Mouse (Mus musculus) right cerebral cortex, adult 2 months (tissue): ENCODE data around the gene Zmiz1.
A peak's percentile ranks its signal among the peaks of the same experiment; 100 is the strongest.

Experiments
- DNase-seq, 2 experiments: peaks; one replicate each; pipeline ENCODE4 v3.0.0; 2021 to 2022; ENCODE audit warnings: low spot score in 2 of 2

The Zmiz1 gene

DNA sequence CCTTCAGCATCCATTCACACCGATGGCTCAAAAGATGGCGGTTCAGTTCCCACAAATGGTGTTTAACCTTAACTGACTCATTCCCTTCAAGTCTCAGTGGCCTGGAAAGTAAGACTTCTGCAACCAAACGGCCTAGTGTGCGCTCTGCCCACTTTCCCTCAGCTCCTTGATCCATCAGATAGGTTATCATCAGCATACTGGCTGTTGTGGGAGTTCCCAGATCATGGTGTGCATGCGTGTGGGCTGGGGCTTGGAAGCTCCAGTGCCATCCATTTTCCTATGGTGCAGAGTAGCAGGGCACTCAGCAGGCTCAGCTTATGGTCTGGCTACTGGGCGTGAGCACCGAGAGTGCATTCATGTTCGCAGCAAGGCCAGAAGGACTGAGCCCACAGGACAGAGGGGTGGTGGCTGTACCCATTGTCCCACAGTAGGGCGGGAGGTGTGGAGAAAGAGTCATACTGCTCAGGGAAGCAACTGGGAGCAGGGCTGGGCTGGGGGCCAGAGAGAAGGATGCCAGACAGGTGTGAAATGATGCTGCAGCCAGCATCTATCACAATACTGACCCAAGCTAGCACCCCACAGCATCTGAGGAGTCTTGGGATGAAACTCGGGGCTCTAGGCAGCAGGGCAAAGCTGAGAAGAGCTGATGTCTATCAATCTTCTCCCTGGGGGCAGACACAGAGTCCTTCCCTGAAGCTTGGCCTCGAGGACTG lies 33.7 kb downstream of the Zmiz1 start:
- DNase-seq = no peak

DNA sequence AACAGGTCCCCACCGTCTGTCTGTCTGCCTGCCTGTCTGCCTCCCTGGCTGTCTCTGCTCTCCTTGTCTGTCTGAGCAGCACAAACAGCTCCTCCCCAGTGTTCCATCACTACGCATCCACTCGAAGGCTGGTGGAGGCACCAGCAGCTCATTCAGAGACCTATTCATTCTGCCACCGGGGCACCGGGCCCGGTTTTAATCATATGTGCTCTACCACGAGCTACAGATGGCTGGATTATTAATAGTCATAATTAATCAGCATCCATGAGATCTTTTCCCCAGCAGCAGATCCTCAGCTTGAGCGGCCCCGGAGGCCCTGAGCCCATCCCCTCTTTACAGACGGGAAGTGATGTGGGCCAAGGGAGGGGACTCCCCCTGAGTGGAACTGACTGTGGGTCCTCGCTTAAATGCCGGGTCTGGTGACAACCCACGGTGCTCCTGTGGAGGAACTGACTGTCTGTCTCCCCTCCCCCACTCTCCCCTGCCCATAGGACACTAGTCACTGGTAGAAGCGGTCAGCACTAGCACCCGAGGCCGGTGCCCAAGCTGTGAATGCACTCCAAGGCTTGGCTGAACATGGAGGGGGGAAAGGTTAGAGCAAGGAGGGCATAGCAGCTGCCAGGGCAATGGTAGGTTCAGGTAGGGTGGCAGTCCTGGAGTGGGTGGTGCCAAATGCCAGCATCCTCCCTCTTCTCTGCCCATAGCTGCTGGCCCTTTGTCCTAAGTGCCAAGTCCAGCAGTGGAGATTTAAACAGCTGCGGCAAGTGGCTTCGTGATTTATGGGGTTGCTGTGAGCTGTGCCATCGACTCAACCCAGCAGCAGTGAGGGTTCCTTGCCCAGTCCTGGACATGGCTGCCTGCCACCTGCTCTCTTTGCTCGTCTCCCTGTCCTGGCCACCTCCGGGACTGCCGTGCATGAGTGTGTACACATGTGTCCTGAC lies 34.6 kb downstream of the Zmiz1 start:
- DNase-seq = peak in 1 of 2 experiments; percentile 31

DNA sequence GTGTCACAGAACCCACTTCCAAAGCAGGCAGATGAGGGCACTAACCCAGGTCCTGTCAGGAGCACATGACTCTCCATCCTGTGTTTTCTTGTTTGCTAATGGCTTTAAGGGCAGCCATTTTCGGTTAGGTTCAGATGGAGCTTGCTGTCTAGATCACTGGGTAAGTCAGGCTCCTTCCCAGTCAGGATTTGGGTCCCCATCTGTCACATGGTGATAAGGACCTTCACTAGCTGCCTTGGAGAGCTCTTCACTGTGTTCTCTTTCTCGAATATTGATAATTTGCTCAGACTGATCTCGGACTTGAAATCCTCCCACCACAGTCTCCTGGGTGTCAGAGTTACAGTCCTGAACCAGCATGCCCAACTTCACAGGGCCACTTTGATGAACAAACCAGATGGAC lies 35.8 kb downstream of the Zmiz1 start:
- DNase-seq = no peak

DNA sequence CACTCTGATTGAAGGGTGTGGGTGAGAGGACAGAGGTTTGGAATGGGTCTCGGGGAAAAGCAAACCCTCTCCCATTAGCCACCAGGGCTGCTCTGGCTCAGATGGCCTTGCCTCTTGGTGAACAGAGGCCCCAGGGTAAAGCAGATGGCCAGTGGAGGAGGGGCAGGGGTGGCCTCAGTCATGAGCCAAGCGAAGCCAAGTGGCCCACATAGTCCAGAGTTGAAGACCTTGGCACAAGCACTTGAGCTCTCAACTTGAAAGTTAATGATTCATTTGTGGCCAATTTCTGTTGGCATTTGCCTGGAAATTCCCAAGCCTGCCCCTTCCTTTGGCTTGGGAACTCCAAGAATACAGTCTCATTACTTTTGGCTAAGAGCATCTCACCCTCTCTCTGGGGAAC lies 37.1 kb downstream of the Zmiz1 start:
- peak in 1 of 2 experiments; percentile 42 for DNase-seq

DNA sequence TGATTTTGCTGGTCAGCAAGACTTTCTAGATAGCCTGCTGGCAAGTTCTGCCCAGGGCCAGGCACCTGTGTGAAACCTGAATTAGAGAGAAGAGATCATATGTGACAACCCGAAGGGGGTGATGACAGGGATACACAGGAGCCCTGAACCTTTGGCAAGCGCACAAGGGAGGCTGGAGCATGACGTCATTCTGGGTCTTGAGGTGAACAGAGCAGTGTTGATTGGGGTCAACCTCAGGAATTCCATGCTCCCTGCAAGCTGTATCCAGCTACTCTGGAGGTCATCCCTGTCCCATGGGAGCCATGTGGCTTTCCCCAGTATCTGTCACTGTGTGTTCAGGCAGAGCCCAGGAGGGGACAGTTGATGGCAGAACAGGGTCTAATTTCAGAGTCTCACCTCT lies 38.0 kb downstream of the Zmiz1 start:
- DNase-seq = no peak

DNA sequence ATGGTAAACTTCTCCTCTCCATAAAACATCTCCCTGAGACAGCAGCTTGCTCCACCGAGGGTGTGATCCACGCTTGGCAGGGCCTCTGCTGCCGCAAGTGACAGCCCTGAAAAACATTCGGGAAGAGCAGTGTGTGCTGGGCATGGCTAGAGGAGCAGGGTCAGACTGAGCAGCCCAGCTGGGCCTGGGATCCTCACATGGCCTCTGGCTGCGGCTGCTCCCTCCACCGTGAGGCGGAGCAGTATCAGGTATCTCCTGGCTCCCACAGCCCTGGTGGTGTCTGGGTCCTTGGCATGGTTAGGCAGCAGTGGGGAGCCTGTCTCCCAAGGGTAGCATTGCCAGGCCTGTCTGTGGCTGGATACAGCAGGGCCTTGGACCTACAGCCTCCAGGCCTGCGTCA lies 38.6 kb downstream of the Zmiz1 start:
- no peak for DNase-seq

DNA sequence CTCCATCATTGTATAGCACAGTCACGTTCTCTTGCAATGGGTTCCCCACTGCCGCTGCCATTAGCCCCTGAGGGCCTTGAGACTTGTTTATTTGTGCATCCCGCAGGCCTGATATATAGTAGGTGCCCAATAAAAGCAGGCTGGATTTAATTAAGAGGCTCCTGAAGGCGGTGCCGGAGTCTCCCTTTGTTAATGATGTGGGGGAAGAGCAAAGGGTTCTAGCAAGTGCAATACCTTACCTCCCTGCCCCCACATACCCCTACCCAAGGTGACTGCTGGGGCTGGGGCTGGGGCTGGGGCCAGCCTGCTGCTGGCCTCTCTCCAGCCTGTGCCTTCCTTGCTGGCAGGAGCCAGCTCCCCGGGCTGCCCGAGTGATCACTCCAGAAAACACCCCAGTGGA lies 39.4 kb downstream of the Zmiz1 start:
- no peak for DNase-seq

DNA sequence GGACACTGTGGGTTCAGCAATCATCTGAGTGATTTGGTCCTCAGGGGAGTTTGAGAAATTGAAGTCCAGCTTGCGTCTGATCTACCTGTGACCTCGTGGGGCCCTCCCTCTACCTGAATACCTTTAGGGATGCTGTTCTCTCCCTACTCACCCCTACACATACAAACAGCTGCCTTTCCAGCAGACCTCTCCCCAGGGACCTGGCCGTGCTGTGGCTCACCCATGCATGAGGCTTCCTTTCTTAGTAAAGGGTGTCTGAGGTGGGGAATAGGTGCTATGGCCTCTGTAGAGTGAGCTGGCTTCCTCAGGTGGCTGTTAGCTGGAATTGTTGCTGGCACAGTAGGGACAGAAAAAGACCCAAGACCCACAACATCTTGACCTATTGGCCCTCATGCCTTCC lies 40.5 kb downstream of the Zmiz1 start:
- no peak for DNase-seq

DNA sequence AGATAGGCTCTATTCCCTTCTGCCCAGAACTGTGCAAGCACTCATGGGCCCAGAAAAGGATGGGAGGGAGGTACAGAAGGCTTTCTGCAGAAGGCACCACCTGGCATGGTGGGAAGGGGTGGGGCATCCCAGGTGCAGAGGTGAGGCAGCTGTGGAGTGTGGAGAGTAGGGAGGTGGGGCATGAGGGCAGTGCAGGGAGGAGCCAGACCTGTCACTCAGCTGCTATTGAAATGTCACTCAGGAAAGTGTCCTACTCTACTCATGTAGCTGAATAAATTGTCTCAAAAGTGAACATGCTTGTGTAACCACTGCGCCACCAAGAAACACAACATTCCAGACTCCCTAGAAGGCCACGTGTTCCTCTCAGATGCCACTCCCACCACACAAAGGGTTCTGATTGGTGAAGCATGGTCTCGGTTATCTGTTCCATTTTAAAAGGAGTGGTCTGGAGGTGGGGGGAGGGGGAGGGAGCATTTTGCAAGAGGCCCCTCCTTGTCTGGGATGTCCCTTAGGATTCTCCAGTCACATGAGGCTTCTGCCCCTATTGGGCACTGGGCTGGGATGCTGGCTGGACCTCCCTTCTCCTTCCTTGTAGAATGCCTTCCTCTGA lies 41.6 kb downstream of the Zmiz1 start:
- no peak for DNase-seq

DNA sequence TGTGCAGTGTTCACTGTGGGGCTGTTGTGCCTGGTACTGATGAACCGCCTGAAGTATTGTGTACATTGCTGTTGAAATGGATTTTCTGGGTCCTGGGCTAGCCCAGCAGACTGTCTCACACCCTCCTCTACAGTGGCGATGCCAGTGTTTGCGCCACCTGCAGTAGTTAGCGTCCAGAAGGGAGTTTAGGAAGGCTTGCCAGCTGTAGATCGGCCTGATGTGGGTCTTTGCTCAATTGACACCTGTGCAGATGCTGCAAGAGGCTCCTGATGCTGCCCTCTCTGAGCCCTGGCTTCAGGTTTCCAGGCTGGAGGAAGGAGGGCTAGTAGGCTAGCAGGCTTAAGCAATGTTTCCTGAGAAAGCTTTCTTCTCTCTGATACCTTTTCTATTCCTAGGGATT lies 42.5 kb downstream of the Zmiz1 start:
- DNase-seq = no peak

DNA sequence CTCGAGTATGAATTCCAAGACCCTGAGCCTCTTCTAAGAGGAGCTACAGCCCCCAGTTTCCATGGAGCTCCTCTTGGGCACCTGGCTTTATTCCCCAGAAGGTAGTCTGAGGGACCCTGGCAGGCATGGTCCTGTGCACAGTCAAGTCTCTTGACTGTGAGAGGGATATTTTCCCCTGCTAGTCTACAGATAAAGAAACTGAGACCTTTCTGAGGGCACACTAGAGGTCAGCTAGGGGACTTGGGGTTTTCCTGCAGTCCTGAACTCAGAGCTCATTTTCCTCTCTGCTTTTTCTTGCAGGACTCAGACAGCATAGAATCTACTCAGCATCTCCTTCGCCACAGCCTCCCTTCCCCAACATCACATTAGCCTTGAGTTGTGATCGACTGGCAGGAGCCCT lies 43.4 kb downstream of the Zmiz1 start:
- DNase-seq = no peak

DNA sequence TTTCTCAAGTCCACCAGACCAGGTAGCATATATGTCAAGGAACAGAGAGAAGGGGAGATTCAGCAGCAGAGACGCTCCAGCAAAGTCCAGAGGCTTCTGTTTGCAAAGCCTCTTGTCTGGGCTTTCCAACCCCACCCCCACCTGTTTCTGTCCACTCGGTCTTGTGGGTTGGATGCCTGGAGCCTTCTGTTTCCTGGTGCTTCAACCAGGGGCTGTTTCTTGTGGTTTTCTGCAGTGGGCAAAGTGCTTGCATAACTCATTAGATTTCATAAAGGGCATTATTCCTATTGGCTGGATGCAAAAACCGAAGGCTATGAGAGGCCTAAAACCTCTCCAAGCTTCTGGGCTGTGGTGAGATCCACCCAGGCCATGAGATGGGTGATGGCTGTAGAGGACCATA lies 45.3 kb downstream of the Zmiz1 start:
- DNase-seq = no peak

DNA sequence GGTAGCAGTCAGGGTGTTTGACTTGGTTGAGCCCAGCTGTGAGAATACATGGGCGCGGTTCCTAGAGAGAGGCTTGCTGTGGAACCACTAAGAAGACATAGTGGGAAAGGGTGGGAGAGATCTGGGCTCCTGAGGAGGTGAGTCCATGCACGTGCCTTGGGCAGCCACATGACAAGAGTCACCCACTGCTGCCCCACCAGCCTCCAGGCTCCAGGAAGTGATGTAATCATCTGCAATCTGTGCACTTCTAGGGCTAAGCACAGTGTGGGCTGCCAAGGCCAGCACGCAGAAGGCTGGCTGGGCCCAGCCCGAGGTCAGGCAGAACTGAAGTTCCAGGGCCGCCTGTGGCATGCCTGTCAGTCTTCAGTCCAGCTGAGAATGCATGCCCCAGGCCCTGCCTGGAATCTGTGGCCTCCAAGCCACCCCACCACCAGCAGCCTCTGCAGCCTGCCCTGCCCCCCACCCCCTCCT lies 46.3 kb downstream of the Zmiz1 start:
- no peak for DNase-seq

DNA sequence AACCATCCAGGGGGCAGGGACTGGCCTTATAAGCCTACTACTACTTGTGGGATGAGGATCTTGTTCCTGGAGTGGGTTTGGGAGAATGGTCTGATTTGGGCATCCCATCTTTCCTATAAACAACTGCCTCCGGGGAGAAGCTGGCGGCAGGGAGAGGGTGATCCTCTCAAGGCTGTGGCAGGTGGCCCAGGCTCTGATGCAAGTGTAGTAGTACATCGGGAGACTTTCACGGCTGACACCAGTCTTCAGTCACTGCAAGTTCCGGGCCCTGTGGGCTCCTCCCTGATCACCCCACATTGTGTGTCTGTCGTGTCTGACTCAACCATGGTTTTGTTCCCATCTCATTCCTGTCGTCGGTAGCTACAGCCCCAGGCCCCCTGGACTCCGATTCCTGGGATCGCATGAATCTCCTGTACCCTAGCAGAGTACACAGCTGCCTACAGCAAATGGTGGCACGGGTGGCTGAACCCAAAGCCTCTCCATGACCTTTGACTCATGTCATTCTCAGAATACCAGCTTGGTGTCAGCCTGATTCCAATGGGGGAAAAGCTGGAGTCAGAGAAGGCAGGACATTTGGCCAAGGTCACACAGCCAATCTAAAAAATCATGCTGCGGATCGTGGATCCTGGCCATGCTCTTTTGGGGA lies 49.2 kb downstream of the Zmiz1 start:
- DNase-seq = no peak

DNA sequence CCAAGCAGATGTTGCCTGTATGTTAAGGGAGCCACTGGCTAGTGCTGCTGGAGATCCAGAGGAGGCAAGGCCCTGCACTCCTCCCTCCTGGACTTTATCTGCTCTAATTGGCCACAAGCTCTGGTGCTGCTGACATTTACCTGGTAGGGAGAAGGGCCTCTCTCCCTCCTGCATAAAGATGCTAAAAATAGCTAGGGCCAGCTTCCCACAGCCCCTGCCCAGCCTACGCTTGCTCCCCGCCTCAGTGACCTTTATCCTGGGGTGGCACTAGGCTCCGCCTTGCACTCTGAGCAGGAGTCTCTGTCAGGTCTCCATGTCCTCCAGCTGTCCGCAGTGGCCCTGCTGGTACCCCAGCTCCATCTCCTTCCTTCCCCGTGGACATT lies 49.8 kb downstream of the Zmiz1 start:
- DNase-seq = no peak

DNA sequence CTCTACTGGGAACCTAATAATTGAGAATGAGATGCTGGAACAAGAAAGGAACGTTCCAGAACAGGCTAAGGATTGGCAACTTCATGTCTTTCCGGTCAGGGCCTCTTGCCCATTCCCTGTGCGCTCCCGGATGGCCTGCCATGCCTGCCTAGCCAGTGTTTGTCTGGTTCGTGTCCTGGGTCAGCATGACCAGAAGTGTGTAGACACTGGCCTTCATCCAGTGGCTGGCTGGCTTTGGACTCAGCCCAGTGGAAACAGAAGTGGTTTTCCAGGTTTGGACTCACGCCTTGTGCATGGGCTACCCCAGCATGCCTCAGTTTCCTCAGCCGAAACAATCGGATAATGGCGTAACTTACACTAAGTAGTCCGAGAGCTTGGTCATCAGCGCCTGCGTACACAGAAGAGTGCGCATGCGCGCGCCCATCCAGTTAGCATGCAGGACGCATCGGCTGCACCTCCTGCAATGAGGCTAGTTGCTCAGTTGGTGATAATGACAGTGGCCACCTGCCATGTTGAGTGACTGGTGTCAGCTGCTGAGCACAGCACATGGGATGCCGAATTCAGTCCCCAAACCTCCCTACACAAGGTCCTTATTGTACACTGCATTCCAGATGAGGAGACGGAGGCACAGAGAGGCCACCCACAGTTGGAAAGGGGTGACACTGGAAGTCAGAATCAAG lies 50.6 kb downstream of the Zmiz1 start:
- DNase-seq = no peak

DNA sequence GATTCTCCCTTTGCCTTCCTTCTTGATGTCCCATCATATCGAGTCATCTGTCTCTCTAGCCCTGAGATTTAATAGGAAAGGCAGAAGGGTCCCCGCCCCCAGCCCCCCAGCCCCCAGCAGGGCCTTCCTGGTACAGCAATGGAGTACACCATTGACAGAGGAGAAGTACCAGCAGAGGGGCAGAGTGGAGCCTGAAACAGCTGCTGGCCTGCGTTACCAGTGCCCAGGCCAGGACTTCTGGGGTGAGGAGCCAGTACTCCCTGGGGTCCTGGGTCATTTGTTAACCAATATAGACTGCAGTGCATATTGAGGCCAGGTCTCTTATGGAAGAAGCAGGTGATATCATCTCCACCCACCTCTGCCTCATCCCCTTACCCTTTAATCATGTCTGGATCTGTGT lies 51.4 kb downstream of the Zmiz1 start:
- DNase-seq = no peak

DNA sequence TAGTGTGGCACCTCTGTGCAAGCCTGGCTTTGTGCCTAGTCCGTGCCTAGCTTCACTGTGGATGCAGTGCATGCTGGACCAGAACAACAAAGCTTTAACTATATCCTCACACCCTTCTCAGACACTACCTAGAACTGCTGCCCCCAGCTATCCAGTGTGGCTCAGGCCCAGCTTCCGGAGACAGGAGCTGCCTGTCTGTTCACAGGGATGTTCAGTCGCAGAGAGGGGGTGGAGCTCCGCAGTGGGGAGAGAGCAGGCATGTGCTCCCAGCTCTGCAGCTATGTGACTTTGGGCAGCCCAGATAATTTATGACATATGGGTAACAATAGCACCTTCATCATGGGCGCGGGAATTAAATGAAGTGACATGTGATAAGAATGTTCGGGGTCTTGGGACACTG lies 52.0 kb downstream of the Zmiz1 start:
- DNase-seq = no peak

DNA sequence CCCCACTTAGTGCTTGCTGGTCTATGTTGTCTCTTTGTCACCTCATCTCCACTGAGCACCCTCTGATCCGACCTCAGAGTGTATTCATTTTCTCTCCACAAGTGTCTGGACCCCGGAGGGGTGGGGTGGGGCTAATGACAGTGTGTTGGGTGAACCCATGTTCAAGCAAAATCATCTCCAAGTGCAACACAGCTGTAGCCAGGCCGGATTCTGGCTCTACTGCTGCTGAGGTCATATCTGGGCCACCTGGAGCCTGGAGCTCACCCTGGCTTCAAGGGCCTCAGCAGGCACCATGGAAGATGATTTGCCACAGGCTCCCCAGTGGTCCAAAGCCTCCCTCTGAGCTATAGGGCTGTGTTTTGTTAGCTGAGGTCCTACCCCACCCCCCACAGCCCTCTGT lies 52.6 kb downstream of the Zmiz1 start:
- DNase-seq = no peak

DNA sequence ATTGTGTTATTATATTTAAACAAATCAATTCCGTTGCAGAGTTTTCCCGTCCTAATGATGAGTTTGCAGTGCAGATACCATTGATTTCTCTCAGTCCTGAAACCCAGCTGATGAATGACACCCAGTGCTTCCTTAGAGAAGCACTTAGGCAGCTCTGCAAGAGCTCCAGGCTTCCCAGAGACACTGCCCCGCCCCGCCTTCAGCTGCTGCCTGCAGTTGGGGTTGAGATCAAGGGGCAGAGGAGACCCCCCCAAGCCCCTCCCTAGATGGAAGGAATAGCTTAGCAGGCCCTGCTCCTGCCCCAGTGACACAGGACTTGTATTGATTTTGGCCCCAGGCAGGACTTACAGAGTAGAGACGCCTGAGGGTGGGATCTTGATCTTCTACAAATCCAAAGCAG lies 53.0 kb downstream of the Zmiz1 start:
- no peak for DNase-seq

DNA sequence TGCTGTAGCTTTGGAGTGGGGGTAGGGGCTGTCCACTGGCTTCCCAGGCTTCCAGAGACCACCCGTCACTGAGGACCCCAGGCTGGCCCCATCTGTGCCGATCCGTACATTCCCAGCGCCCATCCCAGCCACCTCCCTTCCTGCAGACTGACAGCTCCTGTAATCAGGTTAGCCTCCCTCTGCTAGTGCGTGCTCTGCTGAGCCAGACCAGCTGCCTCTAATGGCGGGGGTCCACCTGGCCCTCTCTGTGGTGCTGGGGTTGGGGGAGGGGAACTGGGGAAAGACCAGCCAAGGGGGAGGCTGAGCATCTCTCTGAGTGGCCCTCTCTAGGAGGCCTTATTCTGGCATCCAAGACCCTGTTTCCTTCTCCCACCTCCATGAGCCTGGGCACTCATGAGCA lies 53.8 kb downstream of the Zmiz1 start:
- DNase-seq = no peak

DNA sequence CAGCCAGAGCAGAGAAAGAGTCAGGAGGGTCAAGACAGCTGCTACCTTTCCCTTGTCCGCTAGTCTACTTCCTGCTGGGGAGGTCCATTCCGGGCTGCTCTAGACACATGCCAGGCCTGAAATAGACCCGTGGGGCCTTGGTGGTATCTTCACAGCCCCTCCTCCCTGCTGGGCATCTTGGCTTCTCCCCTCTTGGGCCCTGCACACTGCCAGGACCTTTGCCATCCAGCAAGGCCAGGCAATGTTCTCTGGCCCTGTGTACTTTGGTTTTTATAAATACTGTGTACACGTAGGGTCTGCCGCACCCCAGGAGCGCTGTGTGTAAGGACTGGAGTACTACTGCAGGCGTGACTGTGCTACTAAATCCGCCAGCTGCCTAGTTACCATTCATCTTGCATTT lies 54.5 kb downstream of the Zmiz1 start:
- no peak for DNase-seq
